Mouse (Mus musculus): ENCODE data around the gene Mroh3.
A peak's percentile ranks its signal among the peaks of the same experiment; 100 is the strongest.

Gene Mroh3

DNA sequence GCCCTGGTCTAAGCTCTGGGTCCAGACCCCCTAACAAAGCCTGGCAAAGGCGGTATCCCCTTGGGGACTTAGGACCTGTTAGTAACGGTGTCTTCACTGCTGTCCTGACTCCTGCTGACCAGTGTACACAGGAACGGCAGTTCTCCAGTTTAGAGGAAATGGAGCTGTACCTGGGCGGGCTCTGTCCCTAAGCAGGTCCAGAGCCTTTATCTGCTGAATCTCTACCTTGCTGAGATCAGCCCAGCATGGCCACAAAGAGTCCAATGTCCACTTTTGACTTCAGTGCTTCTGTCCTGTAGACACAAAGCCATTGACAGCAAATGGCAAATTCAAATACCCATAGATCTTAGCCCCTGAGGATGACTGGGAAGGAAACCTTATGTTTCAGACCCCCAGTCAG is 55.7 kb downstream of the Mroh3 start:
- no peak for DNase-seq (ENCODE audit: low spot score)

DNA sequence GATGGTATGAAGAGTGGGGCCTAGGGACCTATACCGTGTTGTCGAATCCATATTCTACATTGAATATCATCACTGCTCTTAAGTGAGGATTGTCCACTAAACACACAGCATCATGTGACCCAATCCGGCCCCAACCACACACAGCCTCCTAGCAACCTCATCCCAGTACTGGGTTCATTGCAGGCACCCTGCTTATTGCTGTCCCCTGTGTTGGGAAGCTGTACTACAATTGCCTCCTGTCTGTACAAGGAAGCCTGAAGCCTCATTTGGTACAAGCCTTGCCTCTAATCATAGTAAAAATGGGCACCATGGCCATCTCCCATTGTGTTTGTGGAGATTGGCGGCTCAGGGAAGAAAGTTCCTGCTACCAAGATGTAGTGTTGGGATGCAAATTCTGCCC is 56.3 kb downstream of the Mroh3 start:
- no peak for DNase-seq (ENCODE audit: low spot score)

DNA sequence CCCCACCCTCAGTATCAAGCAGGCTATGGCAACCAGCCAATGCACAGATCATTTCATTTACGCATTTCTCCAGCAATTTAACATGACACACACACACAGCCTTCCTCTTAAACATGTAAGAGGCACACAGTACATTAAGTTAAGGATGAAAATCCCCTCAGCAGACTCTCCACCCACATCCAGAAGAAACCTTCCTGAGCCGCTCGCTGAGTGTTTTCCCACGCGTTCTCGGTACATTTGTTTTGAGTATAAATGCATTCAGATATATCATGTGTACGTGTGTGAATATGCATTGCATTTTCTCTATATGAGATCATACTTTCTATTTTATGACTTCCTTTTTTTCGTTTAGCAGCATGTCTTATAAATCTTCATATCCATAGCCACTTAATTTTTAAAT is 61.3 kb downstream of the Mroh3 start:
- no peak for DNase-seq (ENCODE audit: low spot score)

DNA sequence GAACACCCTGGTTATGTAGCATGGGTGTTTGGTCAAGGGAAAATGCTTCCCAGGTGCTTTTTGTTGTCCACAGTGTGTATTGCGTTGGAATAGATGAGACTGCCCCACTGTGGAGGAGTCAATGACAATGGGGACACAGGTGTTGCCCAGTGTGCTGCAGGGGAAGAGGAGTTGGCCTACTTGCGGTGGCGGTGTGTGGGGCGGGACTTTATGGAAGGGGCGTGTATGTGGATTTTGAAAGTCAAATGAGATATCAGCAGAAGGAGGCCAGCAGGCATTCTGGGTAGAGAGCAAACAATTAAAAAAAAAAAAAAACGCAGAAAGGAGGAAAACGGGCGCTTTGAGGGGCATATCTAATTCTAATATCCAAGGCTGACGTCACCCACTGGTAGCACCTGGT is 62.9 kb downstream of the Mroh3 start:
- DNase-seq (ENCODE audit: low spot score) = no peak

DNA sequence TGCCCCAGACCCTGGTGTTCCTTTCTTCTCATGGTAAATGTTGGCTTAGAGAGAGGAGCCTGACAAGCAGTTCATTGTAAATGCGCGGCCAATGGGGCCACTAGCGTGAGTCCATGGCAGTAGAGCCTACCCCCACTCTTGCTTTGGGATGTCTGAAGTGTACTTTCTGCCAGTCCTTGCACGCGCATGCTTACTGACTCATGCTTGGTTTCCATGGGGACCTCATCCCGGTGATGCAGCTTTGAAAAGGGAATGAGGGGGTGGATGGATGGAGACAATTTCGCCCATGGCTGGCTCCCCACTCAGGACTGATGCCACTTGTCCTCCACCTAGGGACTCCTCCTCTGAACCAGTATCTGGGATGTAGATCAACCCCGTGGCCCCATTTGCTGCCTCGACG is 69.1 kb downstream of the Mroh3 start:
- DNase-seq (ENCODE audit: low spot score) = no peak

DNA sequence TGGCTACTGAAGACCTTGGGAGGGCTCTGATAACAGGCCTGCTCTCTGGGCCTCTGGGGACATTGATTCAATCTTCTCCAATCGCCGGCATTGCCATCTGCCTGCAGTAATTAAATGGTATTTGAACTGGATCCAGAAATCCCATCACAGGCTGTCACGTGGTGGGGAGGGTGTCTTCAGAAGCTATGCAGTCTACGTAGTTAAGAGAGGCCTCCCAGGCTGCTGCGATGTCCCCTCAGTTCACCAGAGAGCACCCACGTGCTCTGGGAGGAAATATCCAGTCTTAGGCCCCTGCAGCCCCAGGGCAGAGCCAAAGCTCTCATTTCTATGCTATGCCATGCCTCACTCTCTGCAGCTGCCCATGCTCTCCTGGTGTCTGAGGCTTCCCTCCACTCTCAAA is 70.3 kb downstream of the Mroh3 start:
- DNase-seq (ENCODE audit: low spot score) = no peak

DNA sequence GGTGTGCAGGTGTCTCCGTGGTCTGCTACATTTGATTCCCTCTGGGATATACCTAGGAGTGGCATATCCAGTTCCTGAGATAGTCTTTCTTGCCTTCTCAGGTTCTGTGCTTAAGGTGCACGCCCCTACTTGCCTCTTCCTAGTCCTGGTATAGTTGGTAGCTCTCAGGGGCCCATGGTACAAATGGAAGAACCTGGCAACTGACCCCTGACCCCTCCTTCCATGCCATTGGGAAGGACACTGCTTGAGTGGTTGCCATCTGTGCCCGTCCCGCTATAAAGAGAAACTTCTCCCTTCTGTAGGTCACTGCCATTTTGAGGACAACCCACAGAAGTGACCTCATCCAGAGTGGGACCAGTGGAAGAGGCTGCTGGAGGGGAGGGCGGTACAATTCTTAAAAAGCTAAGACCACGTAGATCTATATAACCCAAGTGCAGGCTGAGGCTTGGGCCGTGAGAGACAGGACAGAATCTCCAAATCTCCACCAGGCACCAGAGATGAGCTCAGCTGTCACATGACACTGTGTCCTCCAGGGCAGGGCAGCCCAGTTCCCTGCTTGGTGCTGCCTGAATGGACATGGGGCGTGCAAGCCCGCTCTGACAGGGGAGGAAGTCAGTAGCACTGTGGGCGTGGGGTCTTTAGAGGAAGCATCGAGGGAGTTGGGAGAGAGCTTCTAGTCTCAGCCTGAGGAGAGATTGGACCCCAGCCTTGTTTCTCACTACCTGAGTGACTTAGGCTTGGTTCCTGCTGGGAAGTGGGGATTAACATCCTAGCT is 71.3 kb downstream of the Mroh3 start:
- DNase-seq (ENCODE audit: low spot score) = no peak

DNA sequence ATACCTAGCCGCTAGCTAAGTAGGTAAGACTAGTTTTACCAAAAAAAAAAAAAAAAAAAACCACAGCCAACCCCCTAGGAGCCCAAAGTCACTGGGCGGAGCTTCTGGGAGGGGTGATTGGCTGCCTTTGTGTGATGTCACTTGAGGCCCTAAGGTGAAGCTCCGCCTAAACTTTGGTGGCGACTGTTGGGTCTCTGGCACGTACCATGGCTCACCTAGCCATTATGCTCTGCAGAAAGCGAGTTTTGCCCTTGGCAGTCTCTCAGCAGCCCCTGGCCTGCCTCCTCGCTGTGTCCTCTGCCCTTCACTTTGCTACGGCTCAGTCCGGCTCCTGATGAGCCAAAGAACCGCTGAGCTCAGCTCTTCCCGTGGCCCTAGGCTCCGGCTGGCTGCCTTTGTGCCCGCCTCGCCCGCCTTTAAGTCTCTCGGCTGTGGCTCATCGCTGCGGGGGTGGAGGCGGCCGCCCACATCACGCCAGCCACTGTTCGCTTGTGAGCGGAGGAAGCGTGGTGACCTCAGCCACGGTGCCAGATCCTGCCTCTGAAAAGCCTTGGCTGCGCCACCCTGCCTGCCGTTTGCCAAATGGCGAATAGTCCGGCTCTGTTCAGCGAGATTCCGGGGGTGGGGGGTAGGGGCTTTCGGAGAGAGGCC is 72.5 kb downstream of the Mroh3 start:
- DNase-seq (ENCODE audit: low spot score) = peak; percentile 82

DNA sequence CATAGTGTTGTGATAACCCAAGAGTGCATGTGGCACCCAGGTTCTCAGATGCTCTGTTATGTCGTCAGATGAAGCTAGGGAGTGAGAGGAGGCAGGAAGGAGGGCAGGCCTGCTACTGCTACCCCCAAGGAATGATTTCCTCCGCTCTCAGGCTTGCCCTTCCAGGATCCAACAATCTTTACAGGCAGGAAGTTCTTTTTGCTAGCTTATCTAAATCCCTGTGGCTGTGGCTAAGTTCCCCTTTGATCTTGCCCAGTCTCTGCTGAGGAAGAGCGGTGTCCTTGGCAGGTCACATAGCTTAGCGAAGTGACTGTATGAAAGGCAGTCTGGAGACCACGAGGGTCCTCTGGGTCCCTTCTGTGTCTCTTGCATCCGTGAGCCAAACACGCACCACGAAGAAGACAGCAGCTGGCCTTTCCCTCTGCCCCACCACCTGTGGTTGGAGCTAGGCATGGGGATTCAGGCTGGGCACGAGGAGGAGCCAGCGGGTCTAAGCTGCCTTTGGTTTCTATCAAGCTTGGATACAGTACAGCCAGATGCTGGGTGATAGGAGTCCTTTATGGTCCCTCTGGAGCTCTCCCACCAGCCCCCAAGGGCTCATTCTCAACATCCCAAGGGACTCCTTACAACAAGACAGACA is 74.3 kb downstream of the Mroh3 start:
- no peak for DNase-seq (ENCODE audit: low spot score)

DNA sequence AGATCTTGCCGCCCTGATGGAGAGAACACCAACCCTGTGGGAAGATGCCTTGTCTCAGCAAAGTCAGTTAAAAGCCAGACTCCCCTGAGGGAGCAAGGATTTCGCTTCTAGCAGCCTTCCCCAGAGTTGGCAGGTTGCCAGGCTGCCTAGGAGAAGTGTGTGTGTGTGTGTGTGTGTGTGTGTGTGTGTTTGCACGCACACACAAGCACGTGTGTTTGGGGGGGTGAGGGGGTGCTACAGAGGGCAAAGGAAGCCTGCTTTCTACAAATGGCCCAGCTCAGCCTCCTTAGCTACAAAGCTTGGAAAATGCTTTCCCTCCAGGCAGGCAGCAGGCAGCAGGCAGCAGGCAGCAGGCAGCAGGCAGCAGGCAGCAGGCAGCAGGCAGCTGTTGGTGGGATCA is 75.1 kb downstream of the Mroh3 start:
- peak; percentile 38 for DNase-seq (ENCODE audit: low spot score)

DNA sequence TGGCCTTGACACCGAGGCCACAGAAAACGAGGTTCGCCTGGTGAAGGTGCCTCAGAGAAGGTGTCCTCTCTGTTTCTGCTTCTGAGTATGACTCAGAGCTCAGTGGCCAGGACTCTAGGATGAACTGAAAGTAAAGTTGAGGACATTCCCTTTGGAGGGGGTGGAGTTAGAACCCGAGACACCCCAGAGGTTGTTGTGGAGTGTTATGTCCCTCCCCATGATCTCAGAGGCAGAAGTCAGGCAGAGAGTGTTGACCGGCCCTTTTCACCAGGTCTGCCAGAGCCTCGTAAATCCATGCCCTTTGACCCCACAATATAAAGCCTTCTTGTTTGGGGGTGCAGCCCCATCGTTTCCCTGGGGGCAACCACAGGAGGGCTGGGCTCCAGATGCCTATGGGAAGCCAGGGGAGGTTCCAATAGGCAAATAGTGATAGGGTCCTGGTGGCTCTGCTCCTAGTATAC is 75.5 kb downstream of the Mroh3 start:
- no peak for DNase-seq (ENCODE audit: low spot score)

DNA sequence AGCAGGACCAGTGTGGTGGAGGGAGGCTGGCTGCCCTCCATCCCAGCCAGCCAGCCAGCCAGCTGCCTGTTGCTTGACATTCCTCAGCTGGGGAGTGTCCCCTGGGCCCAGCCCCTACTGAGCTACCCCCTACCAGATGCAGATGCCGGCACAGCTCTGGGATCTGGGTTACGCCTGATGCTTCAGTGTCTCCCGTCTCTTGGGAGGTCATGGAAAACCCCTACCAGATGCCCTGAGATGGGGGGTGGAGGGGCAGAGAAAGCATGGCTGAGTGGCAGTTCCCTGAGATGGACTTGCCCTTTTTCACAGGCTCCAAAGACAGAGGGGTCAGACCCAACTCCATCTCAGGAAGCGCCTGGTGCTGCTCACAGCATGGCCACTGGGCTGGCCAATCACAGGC is 76.1 kb downstream of the Mroh3 start:
- no peak for DNase-seq (ENCODE audit: low spot score)

DNA sequence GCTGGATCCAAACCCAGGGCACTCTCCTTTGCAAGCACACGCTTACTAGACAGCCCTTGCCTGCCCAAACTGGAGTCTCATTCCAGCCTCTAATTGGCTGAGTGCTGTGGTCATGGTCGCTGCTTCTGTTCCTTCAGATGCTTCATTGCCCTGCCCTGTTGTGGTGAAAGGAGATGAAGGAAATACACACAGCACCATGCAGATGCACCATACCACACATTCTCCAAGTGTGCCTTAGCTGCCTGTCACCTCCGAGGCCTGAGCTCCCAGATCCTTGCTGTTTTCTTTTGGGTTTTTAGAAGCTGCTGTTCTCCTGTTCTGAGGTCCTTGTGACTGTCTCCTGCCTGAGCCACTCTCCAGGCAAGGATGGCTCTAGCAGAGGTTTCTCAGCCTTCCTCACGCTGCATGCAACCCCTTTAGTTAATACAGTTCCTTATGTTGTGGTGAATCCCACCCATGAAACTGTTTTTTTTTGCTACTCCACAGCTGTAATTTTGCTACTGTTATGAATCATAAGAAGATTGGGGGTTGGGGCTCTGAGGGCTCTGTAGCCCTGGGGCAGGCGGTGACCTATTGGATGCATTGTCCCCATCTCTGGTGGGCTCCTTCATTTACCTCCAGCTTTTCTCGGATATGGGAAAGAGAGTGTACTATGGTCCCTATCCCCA is 76.7 kb downstream of the Mroh3 start:
- no peak for DNase-seq (ENCODE audit: low spot score)

DNA sequence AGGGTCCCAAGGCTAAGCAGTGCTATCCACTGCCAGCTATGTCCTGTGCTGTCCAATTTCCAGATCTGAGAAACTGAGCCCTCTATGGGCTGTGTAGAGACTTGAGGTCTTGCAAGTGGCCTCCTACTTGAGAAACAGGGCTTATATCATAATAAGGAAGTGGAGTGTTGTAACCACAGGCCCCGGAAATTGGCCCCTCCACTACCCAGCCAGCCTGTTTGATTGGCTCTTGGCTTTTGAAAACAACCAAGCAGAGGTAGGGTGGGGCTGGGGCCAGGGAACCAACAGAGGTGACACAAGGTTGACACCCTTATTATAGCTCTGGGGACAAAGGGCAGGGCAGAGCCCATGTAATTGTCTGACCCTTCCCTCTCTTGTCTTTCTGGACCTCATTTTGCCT is 77.6 kb downstream of the Mroh3 start:
- no peak for DNase-seq (ENCODE audit: low spot score)

DNA sequence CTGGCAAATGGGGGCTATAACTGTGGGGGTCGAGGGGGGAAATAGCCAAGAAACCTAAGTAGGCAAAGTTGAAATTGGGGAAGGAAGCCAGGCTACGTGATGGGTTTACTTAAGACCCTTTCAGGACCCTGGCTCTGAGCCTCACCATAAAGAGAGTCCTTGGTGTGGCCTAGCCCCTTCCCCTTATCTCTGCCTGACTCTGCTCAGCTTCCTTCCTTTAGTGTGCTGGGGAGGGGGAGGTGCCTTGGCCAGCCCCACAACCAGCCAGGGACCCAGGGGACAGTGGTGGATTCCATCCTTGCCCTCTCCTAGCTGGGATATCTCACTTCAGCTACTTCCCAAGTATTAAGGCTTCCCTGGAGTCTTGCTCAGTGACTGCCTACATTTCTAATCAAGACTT is 78.1 kb downstream of the Mroh3 start:
- DNase-seq (ENCODE audit: low spot score) = no peak

DNA sequence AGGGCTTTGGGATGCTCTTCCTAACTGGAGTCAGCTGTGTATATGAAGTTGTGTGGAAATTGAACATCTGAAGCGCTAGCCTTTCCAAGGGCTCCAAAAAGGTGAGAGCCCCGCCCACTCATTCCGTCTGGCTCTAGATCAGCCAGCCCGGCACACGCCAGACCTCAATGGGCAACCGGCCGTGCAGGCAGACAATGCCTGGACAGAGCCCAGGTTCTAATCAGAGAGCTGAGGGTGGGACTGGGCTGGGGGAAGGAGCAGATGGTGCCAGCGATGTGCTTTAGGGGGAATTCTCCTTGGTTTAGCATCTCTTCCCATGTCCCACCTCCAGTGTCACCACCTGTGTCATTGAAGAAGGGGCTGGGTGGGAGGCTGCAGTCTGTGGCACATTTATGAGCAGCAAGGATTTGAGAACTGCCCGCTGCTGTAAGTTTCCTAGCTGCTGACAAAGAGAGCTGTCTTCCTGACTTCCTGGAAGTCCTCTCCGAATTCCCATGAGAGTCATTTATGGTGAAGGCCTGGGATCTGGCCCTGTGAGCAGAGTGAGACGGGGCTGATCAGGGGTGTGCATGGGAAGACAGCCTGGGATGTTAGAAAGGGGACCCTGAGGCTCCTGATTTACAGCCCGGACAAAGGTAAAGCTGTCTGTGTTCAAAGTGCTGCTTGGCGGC is 78.9 kb downstream of the Mroh3 start:
- peak; percentile 36 for DNase-seq (ENCODE audit: low spot score)

DNA sequence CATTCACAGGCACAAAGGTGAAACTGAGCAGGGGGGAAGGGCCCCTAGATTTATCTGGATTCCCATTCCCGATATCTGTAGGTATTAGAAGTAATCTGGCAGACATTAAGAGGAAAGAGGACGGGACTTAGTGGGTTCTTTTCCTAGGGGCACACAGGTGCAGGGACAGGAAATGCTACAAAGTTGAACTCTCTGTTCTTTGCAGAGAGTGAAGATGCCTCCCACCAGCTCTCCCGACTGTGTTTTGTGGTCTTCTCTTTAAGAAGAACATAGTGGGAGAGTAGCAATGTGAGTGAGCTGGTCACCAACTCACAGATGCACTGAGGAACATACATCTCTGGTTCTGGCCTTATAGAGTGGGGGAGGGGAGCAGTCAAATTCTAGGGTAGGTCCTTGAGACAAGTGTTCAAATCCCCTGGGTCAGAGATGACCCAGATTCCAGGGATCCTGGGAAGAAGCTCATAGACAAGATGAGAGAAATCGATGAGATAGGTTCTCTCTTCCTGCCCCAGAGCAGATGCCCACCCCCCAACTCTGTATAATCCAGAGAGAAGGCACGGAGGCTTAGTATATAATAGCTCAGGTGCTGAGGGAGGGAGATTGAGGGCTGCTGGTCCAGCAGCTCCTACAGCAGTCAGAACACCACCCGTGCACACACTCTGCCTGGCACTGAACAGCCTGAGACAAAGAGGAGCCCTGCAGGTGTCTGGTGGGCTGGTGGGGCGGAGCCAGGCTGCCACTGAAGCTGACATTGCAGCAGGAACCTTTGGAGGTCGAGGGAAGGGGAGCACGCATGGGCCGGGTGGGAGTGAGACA is 80.0 kb downstream of the Mroh3 start:
- no peak for DNase-seq (ENCODE audit: low spot score)

Data from ovary, postnatal 36 days (tissue).